14 mouse cellular contexts compared by ENCODE assay signal in the genomic region with DNA sequence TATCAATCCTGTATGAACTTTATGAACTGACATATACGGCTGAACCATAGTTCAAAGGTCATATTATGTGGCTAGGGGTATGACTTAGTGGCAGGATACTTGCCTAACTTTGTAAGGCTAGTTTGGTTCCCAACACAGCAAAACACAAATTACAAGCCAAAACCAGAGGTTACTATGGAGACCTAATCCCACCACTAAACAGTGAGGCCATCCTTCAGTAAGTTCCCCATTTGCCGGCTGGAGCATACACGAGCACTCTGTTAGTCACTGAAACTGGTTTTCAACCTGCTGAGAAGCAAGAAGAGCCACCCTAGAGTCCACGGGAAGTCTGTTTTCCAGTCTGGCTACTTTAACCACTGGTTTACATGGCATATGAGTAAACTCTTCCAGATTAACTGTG. TPM values are rescaled to one million over a fixed set of nuclear protein-coding genes. Genes with fewer than 3 reads are reported as not detected.
"Had no signal": no experiment of that assay in that cellular context is flagged by ENCODE, and none has a peak within 500 bp of the region (broad histone marks: within the 10 kb centered on the region; RNA-seq: fewer than 3 reads in every experiment).

No protein-coding gene starts in this region.

- H3K4me1 ChIP-seq: limb, embryonic 10.5 days; liver, embryonic 15.5 days had no signal

- H3K9me3 ChIP-seq: limb, embryonic 10.5 days; liver, embryonic 15.5 days had no signal

- H3K27ac ChIP-seq: layer of hippocampus, adult 2 months; limb, embryonic 10.5 days; liver, embryonic 15.5 days; macrophage; stomach, postnatal 0 days had no signal

- H3K4me3 ChIP-seq: layer of hippocampus, adult 2 months; limb, embryonic 10.5 days; liver, embryonic 15.5 days had no signal

- H3K9ac ChIP-seq: liver, embryonic 15.5 days had no signal

- DNase-seq: kidney, adult 18-20 months; kidney, postnatal 25 days; lung, adult 2 months; right cerebral cortex, adult 18-20 months; right cerebral cortex, postnatal 25 days; thymus, postnatal 4 days had no signal

- H3K4me2 ChIP-seq: liver, embryonic 11.5 days; liver, embryonic 15.5 days had no signal

- ATAC-seq: inflammation-experienced regulatory T-cells, adult 6 months; lung, postnatal 0 days had no signal

- H3K27me3 ChIP-seq: liver, embryonic 15.5 days had no signal

RNA-seq across cellular contexts. Expression of a gene that starts 50.0 kb away (rescaled TPM):
- polyA plus RNA-seq: inflammation-experienced regulatory T-cells, adult 6 months had no signal
